Mouse (Mus musculus) ES-E14 (cell line): Measurements from ENCODE around the gene Strn. TPM values are rescaled to one million over a fixed set of nuclear protein-coding genes. Genes with fewer than 3 reads are reported as not detected.

Source experiments
- DNase-seq: peaks from one replicate; pipeline ENCODE4 v3.0.0-alpha.2; 2013; ENCODE audit warnings: low read depth, low spot score
- H3K27ac ChIP-seq: 2 replicates; pipeline ENCODE4 v1.5.1; 2012; ENCODE audit warnings: low read depth, mild to moderate bottlenecking, low read length, moderate library complexity, mixed read lengths; ENCODE audit not compliant: poor library complexity, insufficient read depth, severe bottlenecking
- H3K36me3 ChIP-seq: 2 replicates; pipeline ENCODE4 v1.6.1; 2012; ENCODE audit warnings: mild to moderate bottlenecking, low read length, moderate library complexity, mixed read lengths; ENCODE audit not compliant: control insufficient read depth, poor library complexity, insufficient read depth, severe bottlenecking
- H3K4me1 ChIP-seq, 2 experiments: fragments of 150-350 bp in 1 of 2; sonication (generic) in 1 of 2; 2 replicates each; pipeline ENCODE4 v1.6.1; 2012; ENCODE audit warnings: low read length in 2 of 2, mild to moderate bottlenecking in 1 of 2, mixed read lengths in 1 of 2; ENCODE audit not compliant: control insufficient read depth in 2 of 2, insufficient read depth in 2 of 2, poor library complexity in 1 of 2
- H3K4me3 ChIP-seq, 2 experiments: fragments of 150-350 bp in 1 of 2; sonication (generic) in 1 of 2; 2 replicates each; pipeline ENCODE4 v1.5.1; 2012; ENCODE audit warnings: low read length in 2 of 2, low read depth in 1 of 2, mild to moderate bottlenecking in 1 of 2, mixed read lengths in 1 of 2; ENCODE audit not compliant: insufficient read depth in 1 of 2, poor library complexity in 1 of 2, severe bottlenecking in 1 of 2
- H3K9ac ChIP-seq: 2 replicates; pipeline ENCODE4 v1.6.1; 2012; ENCODE audit warnings: low read depth, mild to moderate bottlenecking, low read length, mixed read lengths; ENCODE audit not compliant: poor library complexity, insufficient read depth, severe bottlenecking
- H3K9me3 ChIP-seq: fragments of 150-350 bp; sonication (generic); 2 replicates; pipeline ENCODE4 v1.6.1; 2012; ENCODE audit warnings: low read depth, mild to moderate bottlenecking, low read length; ENCODE audit not compliant: control insufficient read depth, insufficient read depth
- CHD2 ChIP-seq: IDR thresholded peaks from 2 replicates; pipeline ENCODE4 v1.6.1; 2014; ENCODE audit warnings: mild to moderate bottlenecking, low read depth, low read length, inconsistent platforms
- HCFC1 ChIP-seq: IDR thresholded peaks from 2 replicates; pipeline ENCODE4 v1.6.1; 2012; ENCODE audit warnings: low read length, inconsistent platforms, borderline replicate concordance; ENCODE audit not compliant: insufficient read depth
- MAFK ChIP-seq: IDR thresholded peaks from 2 replicates; pipeline ENCODE4 v1.6.1; 2014; ENCODE audit warnings: mild to moderate bottlenecking, low read depth, low read length, inconsistent platforms; ENCODE audit not compliant: insufficient read depth
- ZC3H11A ChIP-seq: IDR thresholded peaks from 2 replicates; pipeline ENCODE4 v1.6.1; 2012; ENCODE audit warnings: low read depth, mild to moderate bottlenecking, inconsistent platforms, low read length, borderline replicate concordance
- ZNF384 ChIP-seq: IDR thresholded peaks from 2 replicates; pipeline ENCODE4 v1.6.1; 2012; ENCODE audit warnings: low read depth, low read length, inconsistent platforms
- in situ Hi-C, 2 experiments: fragments of 600-800 bp; cut with MboI; formaldehyde crosslinking; loops; one replicate each; pipeline ENCODE4 v1.15.1; 2025; ENCODE audit warnings: low sequenced_read_pairs in 2 of 2, inconsistent platforms in 1 of 2; ENCODE audit not compliant: unreplicated experiment in 2 of 2
- total RNA-seq: library from RNA; depleted of rRNA; stranded (reverse); fragments of 300-350 nt; gene quantifications from 2 replicates; pipeline ENCODE4 v1.2.3, GENCODE M21; 2012

The Strn gene
- total RNA-seq, 1 experiment: 15.2 TPM

DNA sequence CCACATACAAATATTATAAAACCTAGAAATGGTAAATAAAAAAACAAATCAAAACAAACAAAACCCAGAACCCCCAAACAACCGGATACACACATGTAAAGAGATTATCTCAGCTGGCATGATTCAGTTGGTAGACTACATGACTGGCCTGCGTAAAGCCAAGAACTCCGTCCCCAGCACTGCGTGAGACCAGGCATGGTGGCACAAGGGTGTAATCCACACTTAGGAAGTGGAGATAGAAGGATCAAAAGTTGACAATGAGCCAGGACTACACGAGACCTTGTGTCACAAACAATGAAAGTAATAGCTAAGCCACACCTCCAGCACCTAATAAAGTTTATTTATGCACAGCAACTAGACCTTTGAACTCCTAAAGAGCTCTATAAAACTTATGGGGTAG is 49.0 kb downstream of the Strn start:
- no peak for TF ChIP-seq MAFK
- TF ChIP-seq ZNF384: no peak
- TF ChIP-seq CHD2: no peak
- TF ChIP-seq HCFC1: no peak
- no peak for TF ChIP-seq ZC3H11A
- Histone ChIP-seq H3K9ac (no peak overlapping the region), H3K4me3 (no peak overlapping the region), H3K27ac (no peak overlapping the region), H3K36me3 (no peaks in the 10 kb centered on the region), H3K4me1 (no peaks in the 10 kb centered on the region), H3K9me3 (no peaks in the 10 kb centered on the region)
- in situ Hi-C loops: no loop called here
- no peak for DNase-seq

DNA sequence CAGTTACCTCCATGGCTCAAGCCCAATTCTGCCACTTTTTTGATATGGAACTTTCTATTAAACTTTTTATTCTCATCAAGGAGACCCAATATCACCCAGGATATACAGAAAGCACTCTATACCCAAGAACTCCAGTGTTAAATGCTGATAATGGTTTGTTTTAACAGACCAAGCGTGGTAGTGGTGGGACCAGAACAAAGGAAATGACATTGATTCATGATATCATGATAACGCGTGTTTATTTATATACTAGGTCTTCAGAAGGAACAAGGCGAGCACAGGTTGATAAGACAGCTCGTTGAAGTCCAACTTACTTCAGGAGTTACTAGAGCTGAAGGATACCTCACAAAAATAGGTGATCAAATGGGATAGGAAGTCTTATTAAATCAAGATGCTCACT is 52.0 kb downstream of the Strn start:
- in situ Hi-C loops: no loop called here

DNA sequence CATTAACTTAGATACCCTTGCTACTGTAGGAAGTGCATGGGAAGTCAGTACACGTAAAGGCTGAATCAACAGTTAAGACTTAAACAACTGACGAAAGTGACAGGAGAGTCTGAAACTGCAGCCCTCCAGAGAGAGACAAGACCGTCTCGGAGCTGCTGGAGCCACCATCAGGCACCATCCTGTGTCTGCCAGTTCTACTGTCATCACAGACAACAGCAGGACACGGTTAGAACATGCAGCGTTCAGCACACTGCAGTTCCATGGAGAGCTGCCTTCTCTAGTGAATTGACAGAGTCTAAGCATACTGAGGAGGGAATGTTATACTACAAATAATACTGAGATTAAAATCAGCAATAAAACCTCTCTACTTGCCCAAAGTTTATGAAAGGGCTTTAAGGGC is 54.6 kb downstream of the Strn start:
- no peak overlapping the region for H3K4me3 ChIP-seq
- H3K27ac ChIP-seq: no peak overlapping the region
- no peaks in the 10 kb centered on the region for H3K4me1 ChIP-seq
- TF ChIP-seq MAFK (no peak), CHD2 (no peak), ZC3H11A (no peak), ZNF384 (no peak), HCFC1 (no peak)
- in situ Hi-C loops: no loop called here
- H3K9me3 ChIP-seq: no peaks in the 10 kb centered on the region
- no peak for DNase-seq
- no peaks in the 10 kb centered on the region for H3K36me3 ChIP-seq
- H3K9ac ChIP-seq: no peak overlapping the region

More for the DNA sequence above, 52.0 kb downstream of the Strn start:
- H3K4me3 ChIP-seq: no peak overlapping the region
- H3K36me3 ChIP-seq: no peaks in the 10 kb centered on the region
- TF ChIP-seq HCFC1: no peak
- no peak for TF ChIP-seq ZC3H11A
- no peak for TF ChIP-seq MAFK
- no peaks in the 10 kb centered on the region for H3K9me3 ChIP-seq
- DNase-seq: no peak
- no peaks in the 10 kb centered on the region for H3K4me1 ChIP-seq
- H3K9ac ChIP-seq: no peak overlapping the region
- H3K27ac ChIP-seq: no peak overlapping the region

DNA sequence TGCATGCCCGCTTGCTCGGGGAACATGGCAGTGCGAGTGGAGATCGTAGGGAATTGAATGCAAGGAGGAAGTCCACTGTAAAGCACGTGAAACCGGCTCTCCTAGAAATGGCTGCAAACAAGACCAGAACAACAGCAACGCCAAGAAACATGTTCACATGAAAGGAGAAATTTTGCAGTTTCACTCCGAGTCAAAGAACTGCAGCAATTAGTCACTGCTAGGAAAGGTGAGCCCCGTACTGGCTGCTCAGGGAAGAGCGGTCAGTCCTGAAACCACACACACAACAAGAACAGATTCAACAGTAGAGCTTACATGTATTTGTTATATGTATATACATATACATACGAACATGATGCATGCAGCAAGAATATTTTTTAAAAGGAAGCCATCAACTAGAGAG is 57.5 kb downstream of the Strn start:
- TF ChIP-seq ZNF384 (no peak), ZC3H11A (no peak), MAFK (no peak), HCFC1 (no peak), CHD2 (no peak)
- no peak overlapping the region for H3K27ac ChIP-seq
- in situ Hi-C loops: no loop called here
- H3K9me3 ChIP-seq: no peaks in the 10 kb centered on the region
- H3K9ac ChIP-seq: no peak overlapping the region
- H3K4me1 ChIP-seq: no peaks in the 10 kb centered on the region
- no peaks in the 10 kb centered on the region for H3K36me3 ChIP-seq
- DNase-seq: no peak
- no peak overlapping the region for H3K4me3 ChIP-seq

DNA sequence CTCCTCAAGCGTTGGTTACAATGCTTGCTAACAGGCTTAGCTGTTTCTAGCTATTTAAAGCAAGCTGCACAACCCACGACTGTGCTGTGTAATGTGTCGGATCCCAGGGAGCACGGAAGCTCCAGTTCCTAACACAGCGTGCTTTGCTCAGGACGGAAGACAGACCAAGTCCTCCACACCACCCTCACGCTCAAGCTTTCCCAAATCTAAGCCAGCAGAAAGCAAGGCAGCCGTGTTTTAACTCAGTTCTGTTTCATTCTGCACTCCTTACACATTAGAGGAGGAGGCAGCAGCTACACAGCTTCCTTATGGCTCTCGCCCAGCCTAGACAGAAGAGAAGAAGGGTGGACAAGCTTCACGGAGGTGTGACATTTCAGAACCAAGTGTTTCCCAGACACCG is 60.2 kb downstream of the Strn start:
- H3K9me3 ChIP-seq: no peaks in the 10 kb centered on the region
- TF ChIP-seq CHD2: no peak
- no peak for TF ChIP-seq ZNF384
- no peak for TF ChIP-seq MAFK
- TF ChIP-seq HCFC1: no peak
- no peak for TF ChIP-seq ZC3H11A
- no peak overlapping the region for H3K4me3 ChIP-seq
- H3K9ac ChIP-seq: no peak overlapping the region
- DNase-seq: no peak
- H3K36me3 ChIP-seq: no peaks in the 10 kb centered on the region
- H3K4me1 ChIP-seq: no peaks in the 10 kb centered on the region
- no peak overlapping the region for H3K27ac ChIP-seq
- in situ Hi-C loops: no loop called here
